Mouse (Mus musculus) spleen, postnatal 14 days (tissue): ENCODE measurements around the gene Gm9857.

ENCODE experiments used
- DNase-seq, 2 experiments: peaks; one replicate each; pipeline ENCODE4 v3.0.0; 2021 to 2022; ENCODE audit warnings: low spot score in 2 of 2

Gm9857 gene

DNA sequence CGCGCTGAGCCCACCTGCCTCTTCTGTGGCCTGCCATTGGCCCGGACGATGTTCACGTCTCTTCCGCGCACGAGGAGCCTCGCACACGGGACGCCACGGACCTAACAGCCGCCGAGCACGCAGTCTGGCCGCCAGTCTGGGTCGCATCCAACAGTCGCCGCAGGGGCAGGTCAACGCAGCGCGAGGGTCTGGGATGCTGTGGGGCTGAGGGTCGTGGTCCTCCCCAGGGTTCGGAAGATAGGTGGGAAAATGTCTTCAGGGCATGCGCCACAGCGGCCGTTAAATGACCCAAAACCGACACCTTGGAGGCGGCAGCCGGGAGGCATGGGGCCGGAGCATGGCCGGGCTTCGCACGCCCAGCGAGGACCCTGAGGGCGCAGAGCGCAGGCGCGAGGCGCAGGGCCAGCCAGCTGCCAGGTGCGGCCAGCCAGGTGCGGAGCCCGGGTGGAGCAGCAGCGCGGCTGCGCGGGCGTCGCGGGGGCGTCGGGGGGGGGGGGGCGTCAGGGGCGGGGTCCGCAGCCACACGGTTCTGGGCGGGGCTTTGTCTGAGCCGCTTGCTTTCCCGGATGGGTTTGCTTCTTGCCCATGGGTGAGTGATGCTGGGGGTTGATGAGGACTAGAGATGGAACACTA is at the start of gene Gm9857:
TSS of gene Gm9857 (minus strand) at position 445 of the 633 bp plus-strand sequence.
- DNase-seq = no peak

DNA sequence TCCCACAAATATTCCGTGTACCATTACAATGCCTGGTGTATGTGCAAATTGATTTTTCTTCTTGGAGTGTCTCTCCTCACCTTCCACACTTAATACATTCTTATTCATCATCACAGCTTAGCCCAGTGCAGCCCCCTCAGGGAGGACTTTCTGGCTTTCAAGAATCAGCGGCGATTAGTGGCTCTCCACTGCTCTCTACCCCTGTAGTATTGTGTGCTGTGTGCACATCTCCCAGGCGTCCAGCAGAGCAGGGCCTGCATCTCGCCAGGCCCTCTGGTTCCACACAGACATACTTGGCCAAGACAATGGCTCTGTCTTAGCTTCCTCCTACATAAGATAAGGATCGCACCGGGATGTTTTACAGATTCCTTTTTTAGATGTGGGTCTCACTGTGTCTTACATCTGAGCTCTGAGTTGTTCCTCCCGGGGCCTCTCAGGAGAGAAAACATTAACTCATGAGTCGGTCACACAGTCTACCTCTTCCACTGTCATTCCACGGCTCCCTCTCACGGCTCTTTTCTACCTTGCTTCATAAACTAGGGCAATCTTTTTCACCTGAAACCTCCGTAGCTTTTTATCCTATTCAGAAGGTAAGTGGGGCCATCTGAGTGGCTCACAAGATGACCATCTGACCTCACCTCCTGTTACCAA is 46.9 kb upstream of the Gm9857 start:
- DNase-seq = no peak

- DNase-seq = no peak
Observed at GRCm38 (mm10) chr3:108986534-108986933, 46.3 kb upstream of the Gm9857 start.

DNA sequence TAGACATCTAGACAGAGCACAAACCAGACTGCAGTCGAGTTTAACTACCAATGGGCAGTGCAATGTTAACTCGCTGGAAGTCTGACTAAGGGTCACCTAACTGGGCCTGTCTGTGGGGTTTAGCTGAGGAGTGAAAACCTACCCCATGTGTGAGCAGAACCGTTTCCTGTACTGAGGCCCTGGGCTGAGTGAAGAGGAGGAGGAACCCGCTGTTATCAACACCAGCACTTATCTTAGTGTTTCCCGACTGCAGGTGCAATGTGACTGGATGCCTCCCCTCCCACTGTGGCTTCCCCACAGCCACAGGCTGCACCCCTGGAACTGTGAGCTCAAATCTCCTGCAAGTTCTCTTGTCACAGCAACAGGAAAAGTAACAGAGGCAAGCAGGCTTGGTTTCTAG is 43.7 kb upstream of the Gm9857 start:
- no peak for DNase-seq

GRCm38 (mm10) chr3:108981946-108982345 is 41.7 kb upstream of the Gm9857 start:
- no peak for DNase-seq

- DNase-seq = no peak
Observed at GRCm38 (mm10) chr3:108977340-108978030, 37.2 kb upstream of the Gm9857 start.

- DNase-seq = no peak
Observed at GRCm38 (mm10) chr3:108974920-108975485, 34.8 kb upstream of the Gm9857 start.

- DNase-seq = no peak
Observed at GRCm38 (mm10) chr3:108973980-108974660, 33.9 kb upstream of the Gm9857 start.

DNA sequence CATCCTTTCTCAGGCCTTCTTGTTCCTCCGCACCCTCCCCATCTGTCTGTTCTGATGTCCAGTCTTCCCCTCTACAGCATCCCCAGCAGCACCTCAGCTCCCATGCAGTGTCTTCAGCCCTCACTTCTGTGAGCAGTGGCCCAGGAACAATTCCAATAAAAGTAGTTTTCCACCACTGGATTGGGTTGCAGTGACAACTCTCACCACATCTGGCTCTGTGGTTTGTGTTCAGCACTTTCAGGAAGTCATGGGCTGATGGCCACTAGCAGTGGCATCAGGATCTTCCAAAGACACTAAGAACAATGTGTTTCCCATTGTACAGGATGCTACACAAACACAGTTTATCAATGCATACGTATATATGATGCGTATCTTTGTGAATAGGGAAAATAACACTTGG is 25.8 kb upstream of the Gm9857 start:
- no peak for DNase-seq

DNA sequence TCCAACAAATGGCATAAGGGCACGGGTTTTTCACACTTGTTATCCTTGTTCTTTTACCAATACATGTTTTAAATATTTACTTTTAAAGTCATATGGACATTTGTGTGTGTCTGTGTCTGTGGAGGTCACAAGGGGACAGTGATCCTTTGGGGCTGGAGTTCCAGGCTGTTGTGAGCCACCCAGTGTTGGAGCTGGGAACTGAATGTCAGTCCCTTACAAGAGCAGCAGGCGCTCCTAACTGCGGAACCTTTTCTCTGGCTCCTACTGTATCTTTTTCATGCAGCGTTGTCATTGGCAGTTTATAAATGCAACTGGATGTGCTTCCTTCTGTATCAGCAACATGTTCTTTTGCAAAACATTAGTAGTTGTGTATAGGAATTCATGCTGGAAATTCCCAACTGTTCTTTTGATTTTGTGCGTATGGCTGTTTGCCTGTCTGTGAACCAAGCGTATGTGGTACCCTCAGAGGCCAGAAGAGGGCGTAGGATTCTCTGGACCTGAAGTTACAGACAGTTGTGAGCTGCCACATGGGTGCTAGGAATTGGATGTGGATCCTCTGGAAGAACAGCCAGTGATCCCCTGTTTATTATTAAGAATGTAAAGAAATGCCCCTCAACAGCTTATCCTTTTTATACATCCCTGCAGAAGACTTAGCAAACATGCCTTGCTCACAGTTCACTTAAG is 24.3 kb upstream of the Gm9857 start:
- no peak for DNase-seq

DNA sequence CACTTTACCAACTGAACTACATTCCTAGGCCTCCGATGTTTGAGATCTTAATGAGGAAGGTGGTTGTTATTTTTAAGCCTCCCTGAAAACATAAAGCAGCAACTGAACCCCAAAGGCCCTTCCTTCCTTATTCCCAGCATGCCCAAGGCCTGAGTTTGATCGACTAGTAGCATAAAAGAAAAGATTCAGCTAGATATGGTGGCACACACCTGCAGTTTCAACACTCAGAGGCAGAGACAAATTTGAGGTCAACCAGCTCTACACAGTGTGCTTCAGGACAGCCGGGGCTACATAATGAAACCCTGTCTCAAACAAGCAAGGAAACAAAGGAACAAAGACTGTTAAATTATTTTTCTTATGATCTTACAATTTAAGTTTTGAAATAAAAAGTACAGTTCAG is 23.5 kb upstream of the Gm9857 start:
- DNase-seq = no peak

GRCm38 (mm10) chr3:108963278-108963677 is 23.0 kb upstream of the Gm9857 start:
- DNase-seq = no peak

DNA sequence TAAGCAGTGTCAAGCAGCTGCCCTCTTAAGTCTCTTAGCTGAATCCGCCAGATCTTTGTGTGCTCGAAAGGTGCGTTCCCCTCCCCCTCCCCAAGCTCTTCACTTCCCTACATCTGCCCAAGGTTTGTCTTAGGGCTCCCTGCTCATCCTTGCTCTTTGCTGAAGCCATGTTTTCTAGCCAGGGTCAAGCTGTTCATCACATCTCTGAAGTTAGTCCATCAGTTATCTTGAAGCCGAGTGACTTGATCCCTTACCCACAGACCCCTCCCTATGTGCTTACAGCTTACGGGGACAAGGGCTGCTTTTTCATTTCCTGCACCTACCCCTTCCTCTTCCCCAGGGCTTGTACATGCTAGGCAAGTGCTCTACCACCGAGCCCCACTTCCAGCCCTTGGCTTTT is 21.4 kb upstream of the Gm9857 start:
- DNase-seq = no peak

DNA sequence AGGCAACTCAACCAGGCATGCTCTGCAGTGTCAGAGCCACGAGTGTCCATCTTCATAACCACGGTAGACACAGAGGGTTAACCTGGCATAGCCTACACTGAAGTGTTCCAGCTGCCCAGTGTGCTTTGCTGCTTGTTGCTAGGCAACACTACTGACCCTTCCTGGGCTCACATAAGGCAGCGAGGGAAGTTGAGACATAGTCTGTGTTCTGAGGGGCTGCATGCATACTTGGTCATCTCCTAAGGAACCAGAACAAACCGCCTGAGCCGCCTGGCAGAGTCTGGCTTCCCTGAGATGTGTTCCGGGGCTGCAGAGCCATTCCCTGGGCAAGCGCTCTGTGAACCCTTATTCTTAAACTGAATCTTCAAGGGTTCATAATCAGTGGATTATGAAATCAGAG is 21.0 kb upstream of the Gm9857 start:
- DNase-seq = no peak

- DNase-seq = no peak
Observed at GRCm38 (mm10) chr3:108959680-108960295, 19.5 kb upstream of the Gm9857 start.

- no peak for DNase-seq
Observed at GRCm38 (mm10) chr3:108957976-108958375, 17.7 kb upstream of the Gm9857 start.

DNA sequence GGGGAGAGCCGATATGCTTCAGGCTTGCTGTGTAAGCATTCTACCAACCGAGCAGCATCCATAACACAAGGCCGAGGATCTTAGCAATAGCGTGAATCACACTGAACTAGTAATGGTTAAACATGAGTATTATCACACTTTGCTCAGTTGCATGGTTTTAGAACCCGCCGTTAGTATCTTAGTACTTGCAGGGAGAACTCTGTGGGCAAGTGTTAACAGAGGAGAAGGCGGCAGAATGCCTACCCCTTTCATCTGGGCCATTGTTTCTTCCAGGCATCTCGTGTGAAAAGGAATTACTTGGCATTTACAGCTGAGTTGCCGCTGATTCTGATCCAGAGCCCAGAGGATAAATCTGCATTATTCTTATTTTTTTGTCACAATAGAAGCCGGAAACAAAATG is 751 bp upstream of the Gm9857 start:
- no peak for DNase-seq

- no peak for DNase-seq
Observed at GRCm38 (mm10) chr3:108939573-108939972, 672 bp downstream of the Gm9857 start, which contains the start of gene Henmt1. Gene Henmt1 (plus strand): TSS chr3:108939873.

DNA sequence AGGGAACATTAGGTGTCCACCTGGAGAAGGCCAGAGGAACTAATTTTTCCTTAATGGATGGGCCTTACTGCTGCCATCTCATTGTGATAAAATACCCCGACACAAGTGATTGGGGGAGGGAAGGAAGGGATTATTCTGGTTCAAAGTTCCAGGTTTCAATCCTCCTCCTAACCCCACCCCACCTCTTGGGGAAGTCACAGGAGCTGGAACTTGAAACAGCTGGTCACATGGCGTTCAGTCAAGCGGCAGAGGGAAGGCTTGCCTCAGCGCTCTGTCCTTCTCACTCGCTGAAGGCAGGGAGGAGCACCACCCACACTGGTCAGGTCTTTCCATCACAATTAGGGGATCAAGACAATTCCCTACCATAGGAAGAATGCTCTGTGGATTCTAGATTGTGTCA is 1.6 kb downstream of the Gm9857 start:
- no peak for DNase-seq

- DNase-seq = no peak
Observed at GRCm38 (mm10) chr3:108933557-108933956, 6.7 kb downstream of the Gm9857 start.

- no peak for DNase-seq
Observed at GRCm38 (mm10) chr3:108926308-108926707, 13.9 kb downstream of the Gm9857 start.
